Mouse (Mus musculus): ENCODE measurements at regions not wholly inside any gene's neighbourhood (a gene's known extent, or its start where the extent isn't known, plus 50 kb on each side); places are given as distances from the start of the nearest gene placed in this dataset.

GRCm38 (mm10) chr4:10794471-10794870, 79.8 kb upstream of the 2610301B20Rik start:
- Histone ChIP-seq H3K4me2 (ENCODE audit: low read depth) (no peak overlapping the region), H3K27me3 (ENCODE audit: control insufficient read depth, insufficient read depth, low read length) (no peaks in the 10 kb centered on the region), H3K4me3 (ENCODE audit: low read depth, low read length) (no peak overlapping the region), H3K4me1 (ENCODE audit: control insufficient read depth, insufficient read depth, low read length) (no peaks in the 10 kb centered on the region), H3K9me3 (ENCODE audit: control insufficient read depth, low read length) (no peaks in the 10 kb centered on the region), H3K9ac (ENCODE audit: low read length) (no peak overlapping the region), H3K36me3 (ENCODE audit: control insufficient read depth, insufficient read depth, low read length) (no peaks in the 10 kb centered on the region), H3K27ac (ENCODE audit: low read depth, low read length) (no peak overlapping the region)
- no peak for ATAC-seq (ENCODE audit: insufficient read depth, low FRiP score, low TSS enrichment)
- no peak for DNase-seq (ENCODE audit: low spot score)
- 70% methylated on average over 3 of the region's 3 CpGs for WGBS

- Histone ChIP-seq H3K36me3 (ENCODE audit: control insufficient read depth, insufficient read depth, low read length) (no peaks in the 10 kb centered on the region), H3K9ac (ENCODE audit: low read length) (no peak overlapping the region), H3K27ac (ENCODE audit: low read depth, low read length) (no peak overlapping the region), H3K9me3 (ENCODE audit: control insufficient read depth, low read length) (no peaks in the 10 kb centered on the region), H3K4me2 (ENCODE audit: low read depth) (no peak overlapping the region), H3K4me1 (ENCODE audit: control insufficient read depth, insufficient read depth, low read length) (no peaks in the 10 kb centered on the region), H3K27me3 (ENCODE audit: control insufficient read depth, insufficient read depth, low read length) (no peaks in the 10 kb centered on the region), H3K4me3 (ENCODE audit: low read depth, low read length) (no peak overlapping the region)
- WGBS, result 81% methylated on average over 3 of the region's 3 CpGs
- ATAC-seq (ENCODE audit: insufficient read depth, low FRiP score, low TSS enrichment), result no peak
- no peak for DNase-seq (ENCODE audit: low spot score)
These were observed 73.3 kb upstream of the 2610301B20Rik start for GRCm38 (mm10) chr4:10800780-10801553.

- ATAC-seq (ENCODE audit: insufficient read depth, low FRiP score, low TSS enrichment) (no peak), DNase-seq (ENCODE audit: low spot score) (no peak)
- H3K27ac ChIP-seq (ENCODE audit: low read depth, low read length), result no peak overlapping the region
- H3K27me3 ChIP-seq (ENCODE audit: control insufficient read depth, insufficient read depth, low read length), result no peaks in the 10 kb centered on the region
- no peaks in the 10 kb centered on the region for H3K4me1 ChIP-seq (ENCODE audit: control insufficient read depth, insufficient read depth, low read length)
- no peak overlapping the region for H3K9ac ChIP-seq (ENCODE audit: low read length)
- H3K4me2 ChIP-seq (ENCODE audit: low read depth), result no peak overlapping the region
- no peaks in the 10 kb centered on the region for H3K36me3 ChIP-seq (ENCODE audit: control insufficient read depth, insufficient read depth, low read length)
- 14% methylated on average over 1 of the region's 1 CpGs for WGBS
- no peaks in the 10 kb centered on the region for H3K9me3 ChIP-seq (ENCODE audit: control insufficient read depth, low read length)
- H3K4me3 ChIP-seq (ENCODE audit: low read depth, low read length), result no peak overlapping the region
These were observed 69.6 kb upstream of the 2610301B20Rik start for GRCm38 (mm10) chr4:10804735-10805134.

GRCm38 (mm10) chr4:10807260-10807659, 67.0 kb upstream of the 2610301B20Rik start:
- Histone ChIP-seq H3K9me3 (ENCODE audit: control insufficient read depth, low read length) (no peaks in the 10 kb centered on the region), H3K36me3 (ENCODE audit: control insufficient read depth, insufficient read depth, low read length) (no peaks in the 10 kb centered on the region), H3K4me2 (ENCODE audit: low read depth) (no peak overlapping the region), H3K27me3 (ENCODE audit: control insufficient read depth, insufficient read depth, low read length) (no peaks in the 10 kb centered on the region), H3K4me1 (ENCODE audit: control insufficient read depth, insufficient read depth, low read length) (no peaks in the 10 kb centered on the region), H3K9ac (ENCODE audit: low read length) (no peak overlapping the region), H3K27ac (ENCODE audit: low read depth, low read length) (no peak overlapping the region), H3K4me3 (ENCODE audit: low read depth, low read length) (no peak overlapping the region)
- ATAC-seq (ENCODE audit: insufficient read depth, low FRiP score, low TSS enrichment) (no peak), DNase-seq (ENCODE audit: low spot score) (no peak)
- 72% methylated on average over 3 of the region's 3 CpGs for WGBS

- Histone ChIP-seq H3K9me3 (ENCODE audit: control insufficient read depth, low read length) (no peaks in the 10 kb centered on the region), H3K9ac (ENCODE audit: low read length) (no peak overlapping the region), H3K27ac (ENCODE audit: low read depth, low read length) (no peak overlapping the region), H3K36me3 (ENCODE audit: control insufficient read depth, insufficient read depth, low read length) (no peaks in the 10 kb centered on the region), H3K4me3 (ENCODE audit: low read depth, low read length) (no peak overlapping the region), H3K4me1 (ENCODE audit: control insufficient read depth, insufficient read depth, low read length) (no peaks in the 10 kb centered on the region), H3K4me2 (ENCODE audit: low read depth) (no peak overlapping the region), H3K27me3 (ENCODE audit: control insufficient read depth, insufficient read depth, low read length) (no peaks in the 10 kb centered on the region)
- DNase-seq (ENCODE audit: low spot score) (no peak), ATAC-seq (ENCODE audit: insufficient read depth, low FRiP score, low TSS enrichment) (no peak)
- 93% methylated on average over 2 of the region's 2 CpGs for WGBS
These were observed 61.4 kb upstream of the 2610301B20Rik start for GRCm38 (mm10) chr4:10812931-10813330.

Data from neural tube, embryonic 11.5 days (tissue).